Mouse (Mus musculus): ENCODE measurements around the gene Med27.

The Med27 gene

GRCm38 (mm10) chr2:29468517-29468936 lies 121.9 kb downstream of the Med27 start:
- peak; percentile 68 for ATAC-seq (ENCODE audit: low TSS enrichment)

GRCm38 (mm10) chr2:29472952-29473437 lies 126.4 kb downstream of the Med27 start:
- ATAC-seq (ENCODE audit: low TSS enrichment): no peak

GRCm38 (mm10) chr2:29473907-29474306 lies 127.3 kb downstream of the Med27 start:
- no peak for ATAC-seq (ENCODE audit: low TSS enrichment)

DNA sequence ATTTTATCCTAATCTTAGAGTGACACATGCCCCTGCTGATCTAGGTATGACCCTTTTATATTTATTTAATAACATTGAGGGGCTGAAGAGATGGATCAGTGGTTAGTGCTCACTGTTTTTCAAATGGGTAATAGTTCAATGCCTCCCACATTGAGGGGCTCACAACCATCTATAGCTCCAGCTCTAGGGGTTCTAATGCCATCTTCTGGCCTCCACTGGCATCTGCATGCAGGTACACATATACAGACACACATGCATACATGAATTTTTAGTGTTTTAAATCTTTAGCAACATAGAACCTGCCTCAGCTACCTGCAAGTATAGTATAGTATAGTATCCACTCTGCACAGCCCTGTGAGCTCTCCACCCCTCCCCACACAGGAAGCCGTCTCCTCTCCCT lies 130.1 kb downstream of the Med27 start:
- ATAC-seq (ENCODE audit: low TSS enrichment): no peak

DNA sequence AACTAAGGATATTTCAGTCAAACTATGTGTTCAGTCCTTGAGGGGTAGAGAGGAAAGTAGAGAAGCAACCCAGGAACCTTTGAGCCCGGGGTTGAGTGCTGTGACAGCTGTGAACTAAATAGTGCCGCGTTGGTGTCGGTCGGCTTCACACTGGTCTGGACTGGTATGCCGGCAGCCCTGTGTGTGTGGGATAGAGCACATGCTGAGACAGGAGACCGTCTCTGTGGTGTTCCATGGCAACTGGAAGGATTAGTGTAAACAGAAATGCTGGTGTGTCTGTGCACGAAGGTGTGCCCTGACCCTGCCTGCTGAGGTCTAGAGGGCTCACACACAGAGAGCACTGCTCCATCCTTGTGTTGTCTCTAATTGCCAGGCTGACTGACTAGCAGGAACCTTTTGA lies 135.2 kb downstream of the Med27 start:
- no peak for ATAC-seq (ENCODE audit: low TSS enrichment)

GRCm38 (mm10) chr2:29482979-29483718 lies 136.5 kb downstream of the Med27 start:
- no peak for ATAC-seq (ENCODE audit: low TSS enrichment)

DNA sequence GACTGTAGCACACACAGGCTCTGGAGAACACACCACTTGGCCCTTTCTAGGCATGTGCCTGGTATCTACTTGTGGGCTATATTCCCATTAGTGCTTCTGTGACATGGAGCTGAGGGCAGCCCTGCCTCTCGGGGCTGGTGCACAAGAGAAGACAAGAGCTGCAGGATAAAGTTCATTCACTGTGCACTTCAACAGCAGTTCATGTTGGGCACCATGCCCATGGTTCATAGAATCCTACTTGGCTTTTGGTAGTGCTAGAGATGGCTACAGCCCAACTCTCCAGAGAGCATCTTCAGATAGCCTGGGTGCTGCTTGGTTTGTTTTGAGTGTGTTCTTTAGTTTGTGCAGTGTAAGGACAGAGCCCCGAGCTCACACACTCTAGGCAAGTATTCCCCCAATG lies 138.9 kb downstream of the Med27 start:
- ATAC-seq (ENCODE audit: low TSS enrichment): no peak

DNA sequence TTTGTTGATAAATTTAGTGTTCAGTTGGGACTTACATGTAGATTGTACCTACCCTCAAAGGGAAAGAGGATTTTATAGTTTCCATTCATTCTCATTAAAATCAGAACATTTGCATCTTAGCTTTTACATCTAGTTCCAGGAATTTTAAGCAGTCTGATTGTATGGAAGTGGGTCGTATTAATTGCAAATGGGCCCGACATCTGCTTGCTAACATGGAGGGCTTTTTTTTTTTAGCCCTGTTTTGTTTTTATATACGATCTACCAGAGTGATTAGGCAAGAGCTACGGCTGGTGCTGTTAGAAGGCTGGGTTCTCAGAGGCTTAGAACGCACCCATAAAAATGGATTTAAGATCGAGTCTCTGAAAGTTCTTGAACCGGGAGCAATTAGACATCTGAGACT lies 139.9 kb downstream of the Med27 start:
- no peak for ATAC-seq (ENCODE audit: low TSS enrichment)

- ATAC-seq (ENCODE audit: low TSS enrichment): no peak
Measured at GRCm38 (mm10) chr2:29487652-29488051, 141.0 kb downstream of the Med27 start.

DNA sequence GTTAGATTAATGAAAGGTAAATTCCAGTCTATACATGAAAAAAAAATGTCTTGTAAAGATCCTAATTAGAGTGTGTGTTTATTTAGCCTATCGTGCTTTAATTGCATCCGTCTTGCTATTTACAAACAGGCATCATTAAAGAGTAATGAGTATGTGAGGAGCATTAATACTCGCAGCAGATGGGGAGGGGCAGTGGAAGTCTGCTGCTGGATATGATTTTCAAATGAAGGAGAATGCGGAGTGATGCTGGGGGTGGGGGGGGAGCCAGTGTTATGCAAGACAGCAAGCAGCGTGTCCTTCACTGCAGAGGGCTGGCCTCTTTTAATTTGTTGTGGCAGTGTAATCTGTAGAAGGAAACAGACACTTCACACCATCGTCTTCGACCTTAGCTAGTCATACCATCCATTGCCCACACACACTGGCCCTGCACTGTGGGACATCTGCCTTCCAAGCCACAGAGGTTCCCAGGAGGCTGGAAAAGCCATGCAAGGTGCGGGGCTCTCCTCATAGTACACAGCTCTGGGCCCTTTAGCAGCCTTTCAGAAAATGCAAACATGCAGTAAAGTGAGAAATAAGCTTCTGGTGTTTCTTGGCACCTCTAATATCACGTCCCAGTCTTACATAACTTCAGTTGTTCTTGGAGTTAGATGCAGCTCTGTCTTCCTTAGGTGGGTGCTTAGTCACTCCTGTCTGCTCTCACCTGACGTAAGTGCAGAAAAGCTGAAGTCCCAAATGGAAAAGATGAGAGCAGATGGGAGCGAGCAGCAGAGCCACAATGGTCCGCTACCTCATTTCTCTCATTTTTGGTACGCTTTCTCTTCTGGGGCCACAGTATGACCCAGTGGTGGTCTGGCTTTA lies 142.0 kb downstream of the Med27 start:
- ATAC-seq (ENCODE audit: low TSS enrichment): peak; percentile 67

- no peak for ATAC-seq (ENCODE audit: low TSS enrichment)
Measured at GRCm38 (mm10) chr2:29491656-29492055, 145.0 kb downstream of the Med27 start.

DNA sequence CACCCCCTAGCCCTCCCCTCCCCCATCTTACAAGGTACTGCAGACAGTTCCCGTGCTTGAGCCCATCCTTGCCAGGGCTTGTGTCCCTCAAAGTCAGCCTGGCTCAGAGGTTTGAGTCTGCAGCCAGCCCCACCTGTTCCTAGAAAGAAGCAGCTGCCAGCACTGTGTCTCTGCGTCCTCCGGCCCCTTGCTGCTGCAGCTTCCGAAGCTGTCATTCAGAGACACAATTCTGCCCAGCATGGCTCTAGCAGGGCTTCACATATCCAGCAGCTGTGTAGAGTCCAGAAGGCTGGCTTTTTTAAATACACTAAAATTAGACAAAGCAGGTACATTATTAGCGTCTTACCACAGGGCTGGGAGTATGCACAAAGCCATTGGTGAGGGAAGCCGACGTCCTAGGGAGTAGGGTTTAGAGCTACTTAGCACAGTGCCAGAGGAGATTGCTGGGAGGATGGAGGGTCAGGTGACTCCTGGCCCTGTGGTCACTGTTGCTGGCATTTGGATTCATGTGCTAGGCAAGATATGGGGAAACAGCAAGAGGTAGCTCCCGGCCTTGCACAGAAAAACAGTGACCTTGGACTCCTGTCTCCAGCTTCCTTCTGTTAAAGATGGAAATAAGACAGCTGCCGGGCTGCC lies 146.9 kb downstream of the Med27 start:
- ATAC-seq (ENCODE audit: low TSS enrichment): no peak

GRCm38 (mm10) chr2:29495271-29495670 lies 148.7 kb downstream of the Med27 start:
- no peak for ATAC-seq (ENCODE audit: low TSS enrichment)

DNA sequence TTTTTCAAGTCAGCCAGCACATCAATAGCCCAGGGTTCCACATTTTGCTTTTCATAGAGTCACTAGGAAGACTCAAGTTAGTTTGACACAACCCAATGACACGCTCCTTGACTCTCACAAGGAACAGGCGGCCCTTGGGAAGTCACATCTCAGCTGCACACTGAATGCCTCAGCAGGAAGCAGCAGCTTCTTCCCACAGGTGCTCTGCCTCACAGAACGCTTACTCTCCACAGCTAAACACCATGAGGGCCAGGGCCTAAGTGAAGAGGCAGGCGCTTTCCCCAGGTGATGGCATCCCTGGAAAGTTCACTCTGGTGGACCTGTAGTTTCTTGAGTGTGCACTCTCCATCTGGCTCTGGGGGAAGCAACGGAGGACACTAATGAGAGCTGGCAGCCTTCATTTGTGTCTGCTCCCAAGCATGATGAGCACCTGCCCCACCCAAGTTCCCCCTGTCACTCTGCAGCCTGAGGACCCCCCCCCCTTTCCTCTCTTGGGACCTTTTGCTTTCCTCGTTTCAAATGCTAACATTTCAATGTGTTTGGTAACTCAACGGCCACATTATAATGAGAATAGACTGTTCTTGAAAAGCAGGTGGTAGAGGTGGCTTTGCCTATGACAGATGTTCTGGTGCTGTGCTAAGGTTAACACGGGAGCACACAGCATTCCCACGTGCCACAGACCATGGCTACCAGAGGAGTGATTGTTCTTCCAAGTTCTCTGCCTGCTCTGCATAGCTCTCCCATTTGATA lies 154.2 kb downstream of the Med27 start:
- no peak for ATAC-seq (ENCODE audit: low TSS enrichment)

GRCm38 (mm10) chr2:29501381-29501780 lies 154.8 kb downstream of the Med27 start:
- no peak for ATAC-seq (ENCODE audit: low TSS enrichment)

- ATAC-seq (ENCODE audit: low TSS enrichment): no peak
Measured at GRCm38 (mm10) chr2:29504848-29505247, 158.2 kb downstream of the Med27 start.

DNA sequence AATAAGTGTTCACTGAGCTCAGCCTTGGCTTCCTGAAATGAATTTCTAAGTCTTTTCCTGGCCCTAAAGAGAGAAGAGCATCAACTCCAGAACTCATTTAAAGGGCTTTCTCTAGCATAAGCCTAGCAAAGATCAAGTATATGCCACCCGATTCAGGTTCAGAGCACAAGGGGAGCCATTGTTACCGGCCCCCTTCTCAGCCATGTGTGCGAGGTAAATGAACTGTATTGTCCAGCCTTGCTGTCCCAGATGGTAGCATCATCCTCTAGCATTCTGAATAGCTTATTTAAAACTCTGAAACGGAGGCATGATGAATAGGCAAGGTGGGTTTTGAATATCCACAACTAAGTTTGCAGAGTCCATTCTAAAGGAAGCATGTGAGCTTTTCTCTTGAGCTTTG lies 159.8 kb downstream of the Med27 start:
- no peak for ATAC-seq (ENCODE audit: low TSS enrichment)

GRCm38 (mm10) chr2:29513131-29513530 lies 166.5 kb downstream of the Med27 start:
- no peak for ATAC-seq (ENCODE audit: low TSS enrichment)

GRCm38 (mm10) chr2:29514836-29515235 lies 168.2 kb downstream of the Med27 start:
- ATAC-seq (ENCODE audit: low TSS enrichment): no peak

DNA sequence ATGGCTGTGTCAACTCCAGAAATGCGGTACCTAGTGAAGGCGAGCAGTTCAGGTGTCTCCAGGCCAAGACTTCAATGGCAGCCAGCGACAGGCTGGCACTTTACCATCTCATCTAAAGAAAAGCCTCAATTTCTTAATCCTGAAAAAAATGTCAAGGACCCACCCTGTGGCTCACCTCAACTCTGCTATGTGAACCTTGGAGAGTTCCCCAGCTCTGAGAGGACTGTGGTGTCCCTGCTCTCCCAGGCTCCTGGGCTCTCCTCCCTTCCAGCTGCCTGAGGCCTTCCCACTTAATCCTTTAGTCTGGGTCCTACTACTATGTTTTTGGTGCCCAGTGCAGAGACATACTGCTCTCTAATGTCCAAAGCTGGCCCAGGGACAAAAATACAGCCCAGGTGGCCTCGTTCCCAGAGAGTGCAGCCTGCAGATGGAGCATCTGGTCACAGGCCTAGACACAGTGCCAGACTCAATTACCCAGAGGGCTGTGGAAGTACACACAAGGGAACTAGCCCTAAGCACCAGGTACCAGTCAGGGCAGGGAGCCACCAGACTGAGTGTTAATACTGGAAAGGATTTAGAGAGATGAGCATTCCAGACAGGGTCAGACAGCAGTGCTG lies 169.3 kb downstream of the Med27 start:
- ATAC-seq (ENCODE audit: low TSS enrichment): 0 out of 2 replicates have a peak, but pooled peaks have one; percentile 18

DNA sequence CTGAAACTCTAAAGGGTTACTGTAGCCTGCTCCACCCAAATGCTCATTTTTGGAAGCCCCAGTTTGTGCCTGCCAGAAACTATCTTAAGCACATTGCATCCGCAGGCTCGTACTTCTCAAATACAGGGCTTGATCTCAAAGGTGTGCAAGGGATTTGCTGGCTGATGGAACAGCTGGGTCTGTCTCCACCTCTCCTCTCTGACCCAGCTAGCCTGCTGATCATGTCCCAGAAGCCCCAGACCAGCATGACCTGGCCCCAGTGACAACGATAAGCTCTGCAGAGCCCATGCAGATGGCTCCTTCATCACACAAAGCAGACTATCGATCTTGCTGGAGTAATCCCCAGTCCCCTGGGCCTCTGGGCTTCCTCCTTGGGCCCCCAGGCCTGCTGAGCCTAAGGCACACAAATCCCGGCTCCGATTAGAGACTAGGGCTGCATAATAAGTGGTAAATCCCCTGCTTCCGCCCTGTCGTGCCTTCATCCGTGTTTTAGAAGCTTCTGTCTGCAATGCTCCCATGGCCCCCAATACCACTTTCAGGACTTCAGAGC lies 170.1 kb downstream of the Med27 start:
- no peak for ATAC-seq (ENCODE audit: low TSS enrichment)
